Mouse (Mus musculus) sigmoid colon, adult 10 weeks (tissue): ENCODE results near the gene Myo1c. TPM values are rescaled to one million over a fixed set of nuclear protein-coding genes. Genes with fewer than 3 reads are reported as not detected.

Experiments
- polyA plus RNA-seq: library from polyadenylated mRNA; stranded (reverse); fragments of 350-450 nt; fragmentation: Illumina TruSeq; extraction: RNeasy Lipid Tissue Mini Kit (QIAGEN cat#74804); gene quantifications from one replicate; pipeline ENCODE4 v1.2.3, GENCODE M21; 2014; ENCODE audit warnings: low read depth, low replicate concordance

Gene Myo1c
- polyA plus RNA-seq = 8.8 TPM

DNA sequence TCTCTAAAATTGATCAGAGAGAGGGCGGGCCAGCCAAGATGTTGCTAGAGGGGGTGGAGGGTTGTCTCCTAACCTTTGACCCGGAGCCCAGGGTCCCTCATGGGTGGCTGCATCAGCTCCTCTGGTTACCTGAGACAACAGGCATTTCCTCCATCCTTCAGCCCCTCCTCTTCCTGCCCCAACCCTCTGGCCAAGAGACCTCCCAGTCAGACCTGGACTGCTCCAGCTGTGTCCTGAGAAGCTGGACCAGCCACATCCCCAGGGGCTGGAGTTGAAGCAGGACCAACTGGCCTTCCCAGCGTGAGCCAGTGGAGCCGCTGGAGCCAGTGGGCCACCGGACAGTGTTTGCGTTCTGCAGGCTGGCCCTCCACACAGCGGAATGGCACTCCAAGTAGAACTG is at the start of gene Myo1c:
Myo1c (plus strand) TSS at position 194 of the 400 bp plus-strand sequence.

DNA sequence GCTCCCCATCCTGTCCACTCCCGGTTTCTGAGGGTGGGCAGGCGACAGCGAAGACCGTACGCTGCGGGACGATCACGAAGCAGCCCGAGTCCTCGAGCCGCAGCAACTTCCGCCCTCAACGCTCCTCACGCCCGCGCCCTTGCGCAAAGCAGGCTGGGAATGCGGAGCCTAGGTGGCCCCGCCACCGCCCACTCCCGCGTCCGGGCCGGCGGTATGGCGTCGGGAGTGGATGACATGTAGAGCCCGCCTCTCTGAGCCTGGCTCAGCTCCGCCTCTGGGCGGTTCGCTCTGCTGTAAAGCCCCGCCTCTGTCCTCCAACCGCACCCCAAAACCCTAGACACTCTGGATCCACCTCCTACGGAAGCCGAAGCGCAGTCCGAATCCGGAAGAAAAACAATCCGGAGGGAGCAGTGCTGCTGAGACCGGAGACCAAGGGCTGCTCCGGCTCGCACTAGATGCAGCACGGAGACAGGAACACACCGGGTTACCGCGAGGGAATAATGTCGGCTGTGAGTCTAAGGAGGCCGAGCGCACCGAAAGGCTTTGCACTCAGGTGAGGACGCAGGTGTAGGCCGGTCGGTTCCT is 19.6 kb upstream of the Myo1c start, which contains the start of gene Inpp5k:
Inpp5k (plus strand) TSS at position 344 of the 585 bp plus-strand sequence.

DNA sequence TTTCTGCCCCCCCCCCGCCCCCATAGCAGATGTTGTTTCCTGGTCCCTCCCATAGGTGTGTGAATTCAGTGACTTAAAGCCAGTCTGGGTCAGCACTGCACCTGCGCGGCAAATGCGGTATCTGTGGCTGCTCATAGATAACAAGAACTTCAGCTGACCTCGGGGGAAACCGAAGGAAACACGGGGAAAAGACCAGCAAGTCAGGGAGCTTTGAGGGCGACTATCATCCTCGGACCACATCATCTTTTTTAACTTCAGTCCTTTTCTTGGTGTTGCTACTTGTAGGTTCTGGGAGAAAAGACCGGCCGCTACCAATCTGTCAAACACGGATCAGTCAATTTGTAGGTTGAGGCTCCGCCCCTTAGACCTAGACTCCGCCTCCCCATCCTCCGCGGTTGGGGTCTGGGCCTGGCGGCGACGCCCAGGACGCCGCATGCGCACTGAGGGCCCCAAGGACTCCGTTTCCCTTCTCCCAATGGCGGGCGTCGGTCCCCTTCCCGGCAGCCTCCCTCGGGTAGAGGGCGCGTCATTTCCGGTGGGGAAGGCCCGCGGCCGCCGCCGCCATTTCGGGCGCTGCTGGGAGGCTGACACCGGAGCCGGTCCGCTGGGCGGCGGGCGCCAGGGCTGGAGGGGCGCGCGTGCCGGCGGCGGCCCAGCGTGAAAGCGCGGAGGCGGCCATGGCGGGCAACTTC is 28.6 kb downstream of the Myo1c start, which contains the start of gene Crk:
Crk (plus strand) TSS at position 513 of the 692 bp plus-strand sequence.

Other genes starting within 250 kb of the Myo1c start
- gene Serpinf1, start 227.8 kb upstream of the Myo1c start, polyA plus RNA-seq = 1.6 TPM
- gene Serpinf2, start 210.9 kb upstream of the Myo1c start, polyA plus RNA-seq = not detected
- 0.06 TPM for gene Wdr81, start 195.8 kb upstream of the Myo1c start, polyA plus RNA-seq
- 8.8 TPM for gene Tlcd2, start 188.8 kb upstream of the Myo1c start, polyA plus RNA-seq
- 28.1 TPM for gene Prpf8, start 163.7 kb upstream of the Myo1c start, polyA plus RNA-seq
- 0.47 TPM for gene Rilp, start 140.4 kb upstream of the Myo1c start, polyA plus RNA-seq
- gene Scarf1, start 137.0 kb upstream of the Myo1c start, polyA plus RNA-seq = not detected
- gene Slc43a2, start 118.8 kb upstream of the Myo1c start, polyA plus RNA-seq = 2.4 TPM
- gene Pitpna, start 62.4 kb upstream of the Myo1c start, polyA plus RNA-seq = 235 TPM
- gene Inpp5k, start 19.5 kb upstream of the Myo1c start, polyA plus RNA-seq = 59.1 TPM
- 290 TPM for gene Crk, start 28.8 kb downstream of the Myo1c start, polyA plus RNA-seq
- 1,318 TPM for gene Ywhae, start 82.4 kb downstream of the Myo1c start, polyA plus RNA-seq
- 0.60 TPM for gene Doc2b, start 145.5 kb downstream of the Myo1c start, polyA plus RNA-seq